Mouse (Mus musculus) granulocyte monocyte progenitor cell, adult 5-6 weeks (primary cell): Measurements from ENCODE around the gene Smc1a. TPM values are rescaled to one million over a fixed set of nuclear protein-coding genes. Genes with fewer than 3 reads are reported as not detected.
A peak's percentile ranks its signal among the peaks of the same experiment; 100 is the strongest.

Experiments used
- ATAC-seq: replicated peaks from 2 replicates; pipeline ENCODE4 v1.8.0; 2016; ENCODE audit warnings: mild to moderate bottlenecking, moderate TSS enrichment, inconsistent platforms; ENCODE audit not compliant: poor library complexity, severe bottlenecking
- total RNA-seq, 2 experiments: library from RNA; stranded (forward) in 1 of 2; stranded (reverse) in 1 of 2; fragments of 200-712, 200-1000 nt in 1 of 2; fragments of >200 nt in 1 of 2; fragmentation: Nextera tagmentation in 1 of 2; gene quantifications; 2 replicates each; pipeline ENCODE4 v1.2.3; 2014 to 2017

Smc1a gene
- total RNA-seq (2014; fragmentation: Nextera tagmentation) = 122 and 129 TPM in 2 replicates
- 246 and 271 TPM in 2 replicates for total RNA-seq (2017)

DNA sequence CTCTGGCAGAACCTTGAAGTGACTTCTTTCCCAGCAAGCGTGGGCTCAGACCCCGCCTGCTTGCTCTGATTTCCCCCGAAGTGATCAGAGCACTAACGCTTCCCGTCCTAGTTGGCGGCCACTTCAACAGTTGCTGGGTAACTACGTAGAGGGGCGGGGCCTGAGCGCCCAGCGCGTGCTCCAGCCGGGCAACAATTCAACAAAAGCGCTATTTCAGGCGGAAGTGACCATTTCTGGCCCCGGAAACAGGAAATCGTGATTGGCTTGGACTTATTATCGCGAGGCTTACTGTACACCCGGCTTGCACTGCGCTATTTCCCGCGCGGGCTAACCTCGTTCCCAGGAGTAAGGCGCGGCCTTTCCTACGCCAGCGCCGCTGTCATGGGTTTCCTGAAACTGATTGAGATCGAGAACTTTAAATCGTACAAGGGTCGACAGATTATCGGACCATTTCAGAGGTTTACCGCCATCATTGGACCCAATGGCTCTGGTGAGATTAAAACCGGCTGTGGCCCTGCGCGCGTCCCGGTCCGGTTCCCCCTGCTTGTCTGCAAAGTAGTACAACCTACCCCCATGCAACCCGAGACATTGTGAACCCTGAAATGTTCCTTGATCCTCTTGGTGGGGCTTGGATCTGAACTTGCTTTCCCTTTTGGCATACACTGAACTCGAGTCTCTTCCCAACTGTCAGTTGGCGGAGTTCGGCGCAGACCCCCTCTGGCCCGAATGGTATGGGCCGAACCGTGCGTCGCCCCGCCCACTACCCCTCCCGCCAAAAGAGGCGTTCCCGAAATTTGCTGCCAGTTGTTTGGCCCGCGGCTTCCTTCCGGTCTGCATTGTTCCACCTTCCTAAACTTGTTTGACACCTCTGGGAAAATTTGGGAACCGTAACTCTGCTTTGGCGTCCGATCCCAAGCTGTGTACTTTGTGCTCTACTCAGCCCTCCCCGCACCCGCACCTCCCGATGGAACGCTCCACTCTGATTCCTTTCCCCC lies at the start of gene Smc1a, which contains the start of gene Ribc1:
Smc1a (plus strand) TSS at position 278 of the 995 bp plus-strand sequence.
Ribc1 (minus strand) TSS at position 145 of the 995 bp plus-strand sequence.
- peak; percentile 90 for ATAC-seq

DNA sequence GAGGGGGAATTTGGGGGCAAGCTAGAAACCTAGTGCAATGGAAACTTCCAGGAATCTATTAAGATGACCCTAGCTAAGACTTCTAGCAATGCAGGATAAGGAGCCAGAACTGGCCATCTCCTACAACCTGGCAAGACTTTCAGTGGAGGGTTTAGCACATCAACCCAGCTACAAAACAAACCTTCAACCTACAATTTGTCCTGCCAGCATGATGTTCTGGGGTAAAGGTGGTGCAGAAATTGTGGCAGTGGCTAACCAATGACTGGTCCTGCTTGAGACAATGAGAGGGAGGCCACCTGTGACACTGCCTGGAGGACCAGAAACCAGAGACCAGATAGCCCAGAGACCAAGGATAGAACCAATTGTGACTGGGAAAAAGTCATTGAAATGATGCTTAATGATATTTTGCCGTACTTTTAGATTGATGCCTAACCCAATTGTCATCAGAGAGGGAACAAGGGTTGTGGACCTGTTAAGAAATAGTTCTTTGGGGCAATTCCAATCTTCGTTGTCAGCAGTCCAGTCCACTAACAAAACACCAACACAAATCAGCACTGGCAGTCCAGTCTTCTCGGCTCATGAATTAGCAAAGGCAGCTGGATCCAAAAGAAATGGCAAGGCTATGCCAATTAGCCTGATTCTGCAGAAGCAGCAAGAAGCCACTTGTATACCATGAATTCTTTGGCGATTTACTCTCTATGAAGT lies 17.1 kb upstream of the Smc1a start:
- no peak for ATAC-seq

DNA sequence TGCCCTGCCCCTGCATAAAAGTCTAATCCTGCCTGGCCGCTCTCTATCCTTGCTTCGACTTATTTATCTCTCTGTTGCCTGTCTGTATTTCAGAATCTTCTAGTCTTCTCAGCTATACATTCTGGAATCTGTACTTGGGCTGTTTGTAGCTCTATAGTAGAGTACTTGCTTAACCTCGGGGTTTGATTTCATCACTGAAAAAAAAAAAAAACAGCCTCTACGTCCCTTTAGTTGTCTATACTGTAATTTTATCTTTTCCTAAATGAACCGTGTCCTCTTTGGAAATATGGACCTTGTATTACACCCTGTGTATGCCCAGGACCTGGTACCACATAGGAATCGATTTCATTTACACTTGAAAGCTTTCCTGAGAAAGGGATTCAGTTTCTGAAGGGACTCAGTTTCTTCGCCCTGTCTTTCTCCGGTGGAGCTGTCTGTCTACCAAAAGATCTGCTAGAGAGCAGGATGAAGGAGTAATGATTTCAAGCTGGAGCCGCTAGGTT lies 15.0 kb upstream of the Smc1a start:
- peak; percentile 20; the same call in 1 of the 2 replicates for ATAC-seq

DNA sequence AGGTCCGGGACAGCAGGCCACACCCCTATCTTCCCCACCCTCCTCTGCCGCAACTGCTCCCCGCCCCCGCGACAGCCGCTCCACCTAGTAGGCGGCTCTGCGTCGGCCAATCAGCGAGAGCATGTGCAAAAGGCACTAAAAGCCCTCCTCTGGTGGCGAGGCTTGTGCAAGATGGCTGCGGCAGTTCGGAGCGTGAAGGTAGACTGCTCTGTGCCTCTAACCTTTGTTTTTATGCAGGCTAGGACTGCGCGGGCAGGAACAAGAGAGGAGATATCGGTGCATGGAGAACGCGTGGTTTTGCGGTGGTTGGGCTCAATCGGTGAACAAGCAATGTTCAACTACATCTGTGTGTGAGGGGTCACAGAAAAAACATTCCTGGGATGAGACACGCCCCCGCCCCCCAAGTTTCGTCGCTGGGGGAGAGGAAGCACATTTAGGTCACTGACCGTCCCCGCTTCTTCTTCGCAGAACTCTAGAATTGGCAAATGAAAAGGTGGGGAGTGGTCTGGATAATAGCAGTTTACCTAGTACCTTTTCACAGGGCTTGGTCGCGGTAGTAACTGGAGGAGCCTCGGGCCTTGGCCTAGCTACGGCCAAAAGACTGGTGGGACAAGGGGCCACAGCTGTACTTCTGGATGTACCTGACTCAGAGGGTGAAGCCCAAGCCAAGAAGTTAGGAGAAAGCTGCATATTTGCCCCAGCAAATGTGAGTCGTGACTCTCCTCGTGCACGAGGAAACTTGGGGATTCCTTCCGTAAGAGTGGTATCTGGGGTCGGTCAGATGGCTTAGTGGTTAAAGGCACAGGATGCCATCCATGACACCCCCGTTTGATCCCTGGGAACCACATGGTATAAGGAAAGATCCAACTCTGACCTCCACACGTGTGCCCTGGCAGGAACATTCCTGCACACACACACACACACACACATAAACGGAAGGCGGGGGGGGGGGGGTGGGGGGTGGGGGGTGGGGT lies 14.2 kb upstream of the Smc1a start, which contains the start of gene Hsd17b10:
Hsd17b10 (plus strand) TSS at position 109 of the 974 bp plus-strand sequence.
- peak; percentile 95 for ATAC-seq

DNA sequence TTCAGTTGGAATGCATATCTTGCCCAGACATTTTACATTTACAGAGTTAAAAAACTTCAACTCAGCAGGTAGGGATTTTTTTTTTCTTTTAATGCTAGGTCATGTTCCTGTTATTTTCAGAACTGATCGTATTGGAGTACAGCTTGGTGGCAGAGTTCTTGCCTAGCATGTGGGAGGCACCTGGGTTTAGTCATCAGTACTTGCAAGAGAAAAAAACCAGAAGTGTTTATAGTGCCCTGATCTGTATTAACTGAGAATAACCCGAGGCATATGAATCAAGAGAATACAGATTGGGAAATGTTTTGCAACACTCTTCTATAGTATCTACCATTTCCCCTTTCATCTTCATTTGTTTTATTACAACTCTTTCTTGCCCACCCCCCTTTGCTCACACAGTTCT lies 13.4 kb upstream of the Smc1a start:
- ATAC-seq = peak; percentile 66

DNA sequence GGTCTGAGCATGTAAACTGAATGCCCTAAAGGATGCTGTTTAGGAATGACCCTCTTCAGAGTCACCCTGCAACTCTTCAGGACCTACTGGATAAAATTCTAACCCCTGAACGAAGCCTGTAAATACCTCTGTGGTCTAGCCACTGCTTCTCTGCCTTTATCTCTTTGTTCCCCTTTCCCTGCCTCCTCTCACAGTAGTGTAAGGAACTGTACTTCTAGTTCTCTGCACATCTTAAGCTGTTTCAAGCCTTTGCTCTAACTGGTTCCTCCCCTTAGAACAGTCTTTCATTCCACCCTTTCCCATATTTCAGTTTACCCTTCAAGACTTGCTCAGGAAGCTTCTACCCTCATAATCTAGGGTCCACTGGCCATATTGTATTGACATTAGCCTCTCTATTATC lies 8.4 kb upstream of the Smc1a start:
- ATAC-seq = no peak

DNA sequence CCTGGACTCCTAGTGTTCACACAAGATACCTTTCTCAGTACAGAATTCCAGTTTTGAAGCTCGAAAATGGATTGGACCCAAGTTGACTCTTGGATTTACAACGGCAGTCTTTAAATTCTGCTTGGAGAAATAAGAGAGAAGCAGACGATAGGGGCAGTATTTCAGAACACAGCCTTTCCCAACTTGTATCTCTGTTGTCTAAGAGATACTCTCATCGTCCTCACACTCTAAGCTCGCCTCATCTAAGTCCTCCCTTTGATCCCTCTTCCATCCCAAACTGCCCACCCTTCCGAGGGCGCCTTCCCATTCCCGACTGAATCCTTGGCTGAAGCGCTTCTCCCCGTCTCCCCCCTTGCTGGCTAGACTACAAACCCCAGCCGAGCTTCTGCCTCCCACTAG lies 477 bp upstream of the Smc1a start:
- peak; percentile 4; the same call in 1 of the 2 replicates for ATAC-seq

DNA sequence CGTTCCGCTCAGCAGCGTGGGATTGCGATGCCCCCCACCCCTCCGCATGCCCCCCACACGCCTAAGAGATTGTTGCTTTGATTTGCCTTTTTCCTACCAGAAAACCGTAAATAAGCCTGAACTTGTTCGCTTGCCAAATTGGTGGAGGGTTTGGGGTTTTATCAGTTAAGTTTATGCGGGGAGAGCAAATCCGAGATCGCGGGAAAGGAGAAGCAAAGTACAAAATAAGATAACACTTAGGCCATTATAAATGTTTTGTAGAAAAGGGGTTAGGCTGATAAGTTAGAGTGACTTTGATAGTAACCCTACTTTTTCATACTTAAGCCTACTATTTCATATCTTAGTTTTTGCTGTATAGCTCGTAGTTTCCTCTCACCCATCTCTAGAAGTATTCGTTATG lies 958 bp downstream of the Smc1a start:
- ATAC-seq = no peak

DNA sequence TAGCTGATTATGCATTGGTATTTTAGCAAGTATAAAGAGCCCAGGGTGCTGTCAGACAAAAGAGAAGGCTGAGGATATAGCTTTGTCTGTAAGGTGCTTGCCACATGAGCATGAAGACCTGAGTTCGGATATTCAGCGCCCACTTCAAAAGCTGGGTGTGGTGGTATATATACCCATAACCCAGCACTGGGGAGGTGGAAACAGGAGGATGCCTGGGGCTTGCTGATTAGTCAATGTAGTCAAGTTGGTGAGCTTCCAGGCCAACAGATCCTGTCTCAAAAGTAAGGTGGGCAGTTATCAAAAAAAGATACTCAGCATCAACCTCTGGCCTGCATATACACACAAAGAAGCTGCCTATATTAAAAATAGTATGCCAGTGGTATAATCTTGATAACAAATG lies 3.1 kb downstream of the Smc1a start:
- ATAC-seq = no peak

DNA sequence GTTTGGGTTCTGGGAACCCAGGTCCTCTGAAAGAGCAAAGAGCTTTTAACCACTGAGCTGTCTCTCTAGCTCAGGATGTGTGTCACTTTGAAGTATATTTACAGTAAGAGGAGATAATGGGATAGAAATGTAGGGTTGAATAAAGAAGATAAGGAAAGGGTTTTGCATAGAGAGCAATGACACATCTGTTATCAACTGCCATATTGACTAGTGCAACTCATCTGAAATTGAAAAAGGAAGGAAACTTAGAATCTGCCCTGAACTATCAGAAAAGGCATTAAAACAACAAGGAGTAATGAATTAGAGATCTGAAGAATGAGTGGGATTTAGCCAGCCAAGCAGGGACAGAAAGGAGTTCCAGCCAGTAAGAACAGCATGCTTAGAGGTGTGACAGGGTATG lies 23.6 kb downstream of the Smc1a start:
- ATAC-seq = no peak

DNA sequence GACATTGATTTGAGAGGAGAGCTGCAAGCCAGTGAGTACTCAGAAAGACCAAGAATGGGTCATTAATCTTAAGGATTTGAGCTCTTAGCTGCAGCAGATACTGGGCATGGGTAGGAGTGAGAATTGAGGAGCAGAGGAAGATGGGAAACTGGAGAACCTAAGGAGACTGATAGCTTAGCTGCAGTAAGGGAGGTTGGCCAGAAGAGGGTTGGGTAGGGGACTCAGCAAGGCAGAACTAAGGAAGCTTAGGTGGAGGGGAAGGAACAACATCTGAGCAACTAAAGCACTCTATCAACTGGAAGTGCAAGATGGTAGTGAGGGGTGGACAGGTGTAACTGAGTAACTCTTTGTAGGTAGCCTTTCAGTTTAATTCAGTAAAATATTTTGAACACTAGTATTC lies 31.0 kb downstream of the Smc1a start:
- no peak for ATAC-seq

DNA sequence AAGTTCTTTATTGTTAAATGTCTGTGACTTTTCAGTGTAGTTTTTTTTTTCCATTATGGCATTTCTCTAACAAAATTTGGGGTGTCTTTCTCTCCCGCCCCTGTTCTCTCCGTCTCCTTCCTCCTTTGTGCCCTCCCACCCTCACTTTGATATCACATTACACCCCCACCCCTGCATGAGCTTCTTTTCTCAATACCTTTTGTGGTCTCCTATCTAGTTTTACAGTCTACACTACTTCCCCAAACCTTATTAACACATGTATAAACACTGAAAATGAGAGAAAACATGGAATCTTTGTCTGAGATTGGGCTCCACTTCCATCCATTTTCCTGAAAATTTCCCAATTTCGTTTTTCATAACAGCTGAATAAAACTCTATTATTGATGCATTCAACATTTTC lies 36.3 kb downstream of the Smc1a start:
- ATAC-seq = no peak

DNA sequence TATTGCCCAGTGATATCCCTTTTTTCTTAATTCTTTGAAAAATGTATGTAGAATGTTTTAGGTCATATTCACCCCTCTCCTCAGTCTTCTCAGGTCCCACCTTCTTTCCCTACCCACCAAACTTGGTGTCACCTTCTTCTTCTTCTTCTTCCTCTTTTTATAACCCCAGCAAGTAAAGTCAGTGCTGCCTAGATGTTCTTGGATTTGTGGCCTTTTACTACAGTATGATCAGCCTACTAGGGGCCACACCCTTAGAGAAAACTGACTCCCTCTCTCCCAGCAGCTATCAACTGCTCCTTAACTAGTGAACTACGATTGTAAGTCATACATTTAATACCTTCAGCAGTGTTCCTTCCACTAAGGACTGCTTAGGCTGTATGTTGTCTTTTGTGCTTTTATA lies 37.9 kb downstream of the Smc1a start:
- no peak for ATAC-seq

DNA sequence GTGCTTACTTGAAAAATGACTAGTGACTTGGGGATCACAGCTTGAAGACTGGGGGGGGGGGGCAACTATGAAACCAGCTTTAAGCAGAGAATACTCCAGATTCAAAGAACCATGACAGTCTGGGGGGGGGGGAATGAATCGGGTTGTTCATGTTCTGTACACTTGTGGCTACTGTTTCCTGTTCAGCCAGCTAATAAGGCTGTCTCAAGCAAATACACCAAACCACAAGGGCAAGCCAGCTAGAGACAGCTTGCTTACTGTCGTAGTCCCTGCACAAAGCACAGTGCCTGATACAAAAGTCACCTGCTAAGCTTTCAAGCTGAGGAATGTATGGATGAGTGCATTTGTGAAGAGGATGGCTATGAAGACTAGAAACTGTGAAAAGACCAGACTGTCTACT lies 49.4 kb downstream of the Smc1a start:
- ATAC-seq = no peak; the same call in 1 of the 2 replicates

DNA sequence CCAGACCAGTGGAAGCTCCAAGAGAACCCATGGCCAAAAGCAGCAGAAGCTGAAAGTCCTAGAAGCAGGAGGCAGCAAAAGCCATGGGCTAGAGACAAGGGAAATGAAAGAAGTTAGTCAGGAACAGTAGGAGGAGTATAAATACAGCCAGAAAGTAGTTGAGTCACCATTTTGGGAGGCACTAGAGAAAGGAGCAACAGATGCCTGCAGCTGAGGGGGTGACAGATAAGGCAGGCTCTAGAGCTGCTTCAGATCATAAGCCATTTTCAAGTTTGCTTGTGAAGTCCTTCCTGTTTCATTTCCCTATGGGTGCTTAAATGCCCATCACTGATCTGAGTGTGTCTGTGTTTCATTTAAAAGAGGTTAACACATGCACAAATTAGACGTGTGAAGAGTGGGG lies 51.6 kb downstream of the Smc1a start:
- ATAC-seq = peak; percentile 89

DNA sequence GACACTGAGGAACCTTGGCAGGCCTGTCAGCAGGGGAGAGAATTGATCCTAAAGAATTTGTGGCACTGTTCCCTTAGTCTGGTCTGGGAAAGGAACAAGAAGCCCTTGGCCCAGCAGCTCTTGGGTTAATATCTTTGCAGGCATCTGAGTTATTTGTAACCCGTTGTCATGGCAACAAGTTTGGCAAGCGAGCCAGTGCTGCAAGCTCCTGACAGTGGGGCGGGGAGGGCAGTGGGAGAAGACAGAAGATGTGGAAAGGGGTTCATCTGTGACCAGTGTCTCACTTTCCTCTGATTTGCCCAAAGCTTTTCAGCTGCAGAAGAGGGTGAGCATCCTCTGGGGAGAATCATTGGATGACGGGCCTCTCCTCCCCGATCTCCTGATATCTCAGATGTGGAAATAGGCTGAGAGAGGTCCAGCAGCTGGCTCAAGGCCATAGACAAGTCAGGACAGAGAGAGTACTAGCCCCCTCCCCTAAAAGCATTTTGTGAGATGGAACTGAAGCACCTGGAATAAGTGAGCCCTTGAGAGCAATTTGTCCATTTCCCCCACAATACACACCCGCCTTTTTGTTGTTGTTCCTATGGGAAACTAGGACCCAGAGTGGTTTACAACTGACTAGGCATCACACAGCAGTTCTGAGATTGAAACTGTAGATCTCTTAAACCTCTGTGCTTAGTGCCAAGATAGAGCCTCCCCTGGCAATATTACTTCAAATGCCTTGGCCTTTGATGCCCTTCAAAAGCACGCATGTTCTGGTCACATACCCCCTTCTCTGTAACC lies 73.8 kb downstream of the Smc1a start:
- peak; percentile 59 for ATAC-seq

DNA sequence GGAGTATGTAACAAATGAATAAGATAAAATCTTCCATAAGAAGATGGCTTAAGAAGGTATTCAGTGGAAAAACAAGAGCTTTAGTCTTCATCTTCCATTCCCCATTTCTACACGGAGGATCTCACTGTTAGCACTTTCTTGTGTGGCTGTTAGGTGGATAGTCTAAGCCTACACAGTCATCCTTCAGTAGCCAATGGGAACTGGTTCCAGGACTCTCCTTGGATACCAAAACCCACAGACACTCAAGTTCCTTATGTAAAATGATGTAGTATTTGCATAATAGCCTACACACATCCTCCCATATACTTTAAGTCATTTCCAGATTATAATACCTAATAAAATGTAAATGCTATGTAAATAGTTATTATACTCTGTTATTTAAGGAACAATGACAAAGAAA lies 81.3 kb downstream of the Smc1a start:
- no peak for ATAC-seq
